Mouse (Mus musculus): ENCODE data around the gene Gm37240. TPM values are rescaled to one million over a fixed set of nuclear protein-coding genes. Genes with fewer than 3 reads are reported as not detected.
A peak's percentile ranks its signal among the peaks of the same experiment; 100 is the strongest.

The Gm37240 gene
- polyA plus RNA-seq, 1 experiment from 2014 or later = 15.1 TPM

GRCm38 (mm10) chr3:84681699-84682098, 1205.6 kb downstream of the Gm37240 start:
- Histone ChIP-seq H3K9ac (ENCODE audit: low read depth, low read length) (no peak overlapping the region), H3K9me3 (ENCODE audit: control insufficient read depth, low read length) (no peaks in the 10 kb centered on the region), H3K4me1 (ENCODE audit: control insufficient read depth, insufficient read depth, low read length) (no peaks in the 10 kb centered on the region), H3K4me3 (ENCODE audit: low read length) (no peak overlapping the region), H3K4me2 (replicated peaks; ENCODE audit: low read depth, low read length) (no peak overlapping the region), H3K27ac (ENCODE audit: low read depth, low read length) (no peak overlapping the region), H3K36me3 (ENCODE audit: control insufficient read depth, insufficient read depth, low read length) (no peaks in the 10 kb centered on the region), H3K27me3 (ENCODE audit: control insufficient read depth, insufficient read depth, low read length) (no peaks in the 10 kb centered on the region)
- 80% methylated on average over 8 of the region's 8 CpGs for WGBS
- no peak for ATAC-seq (ENCODE audit: low FRiP score, low TSS enrichment)

DNA sequence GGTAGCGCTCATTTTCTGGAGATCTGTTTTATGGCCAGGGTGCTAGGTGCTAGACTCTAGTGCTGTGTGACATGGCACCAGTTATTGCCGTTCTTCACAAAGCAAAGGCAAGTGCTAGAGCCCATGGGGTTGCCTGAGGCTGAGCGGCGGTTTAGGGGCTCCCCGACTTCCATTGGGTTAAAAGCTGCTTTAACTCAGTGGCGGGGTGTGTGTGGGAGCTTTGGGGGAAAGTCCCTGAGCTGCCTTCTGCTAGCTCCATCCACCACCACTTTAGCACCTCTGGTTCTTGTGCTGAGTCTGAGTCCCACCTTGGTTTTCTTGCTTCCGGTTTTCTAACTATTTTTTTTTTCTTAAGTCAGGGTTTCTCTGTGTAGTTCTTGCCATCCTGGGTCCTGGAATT, 1207.3 kb downstream of the Gm37240 start:
- Histone ChIP-seq H3K9me3 (ENCODE audit: control insufficient read depth, low read length) (no peaks in the 10 kb centered on the region), H3K9ac (ENCODE audit: low read depth, low read length) (no peak overlapping the region), H3K4me1 (ENCODE audit: control insufficient read depth, insufficient read depth, low read length) (no peaks in the 10 kb centered on the region), H3K4me3 (ENCODE audit: low read length) (no peak overlapping the region), H3K27me3 (ENCODE audit: control insufficient read depth, insufficient read depth, low read length) (no peaks in the 10 kb centered on the region), H3K4me2 (replicated peaks; ENCODE audit: low read depth, low read length) (no peak overlapping the region), H3K36me3 (ENCODE audit: control insufficient read depth, insufficient read depth, low read length) (no peaks in the 10 kb centered on the region), H3K27ac (ENCODE audit: low read depth, low read length) (no peak overlapping the region)
- 89% methylated on average over 7 of the region's 7 CpGs for WGBS
- ATAC-seq (ENCODE audit: low FRiP score, low TSS enrichment) = no peak

DNA sequence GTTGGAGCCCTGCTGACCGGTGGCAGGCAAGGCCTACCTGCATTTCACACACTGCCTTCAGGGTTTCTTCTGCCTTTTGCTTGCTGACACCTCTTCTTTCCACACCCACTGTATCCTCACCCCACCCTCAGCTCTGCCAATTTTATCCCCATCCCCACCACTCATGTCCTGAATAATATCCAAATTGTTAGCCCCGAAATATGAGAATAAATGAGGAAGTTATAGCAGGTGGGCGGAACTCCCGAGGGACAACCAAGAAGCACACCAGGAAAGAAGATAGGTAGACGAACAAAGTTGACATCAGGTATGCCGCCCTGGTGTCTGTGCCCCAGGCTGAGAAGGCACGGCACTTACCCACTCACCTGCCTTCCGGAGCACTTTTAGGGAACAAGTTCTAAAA, 1207.8 kb downstream of the Gm37240 start:
- WGBS = 88% methylated on average over 8 of the region's 8 CpGs
- ATAC-seq (ENCODE audit: low FRiP score, low TSS enrichment) = no peak
- no peaks in the 10 kb centered on the region for H3K9me3 ChIP-seq (ENCODE audit: control insufficient read depth, low read length)

GRCm38 (mm10) chr3:84678891-84679290, 1208.4 kb downstream of the Gm37240 start:
- Histone ChIP-seq H3K4me2 (replicated peaks; ENCODE audit: low read depth, low read length) (no peak overlapping the region), H3K9me3 (ENCODE audit: control insufficient read depth, low read length) (no peaks in the 10 kb centered on the region), H3K9ac (ENCODE audit: low read depth, low read length) (no peak overlapping the region), H3K4me3 (ENCODE audit: low read length) (no peak overlapping the region), H3K27me3 (ENCODE audit: control insufficient read depth, insufficient read depth, low read length) (no peaks in the 10 kb centered on the region), H3K36me3 (ENCODE audit: control insufficient read depth, insufficient read depth, low read length) (no peaks in the 10 kb centered on the region), H3K27ac (ENCODE audit: low read depth, low read length) (no peak overlapping the region), H3K4me1 (ENCODE audit: control insufficient read depth, insufficient read depth, low read length) (no peaks in the 10 kb centered on the region)
- ATAC-seq (ENCODE audit: low FRiP score, low TSS enrichment) = no peak
- 86% methylated on average over 5 of the region's 5 CpGs for WGBS

More for the DNA sequence above, 1207.8 kb downstream of the Gm37240 start:
- no peak overlapping the region for H3K9ac ChIP-seq (ENCODE audit: low read depth, low read length)
- H3K4me2 ChIP-seq (replicated peaks; ENCODE audit: low read depth, low read length) = no peak overlapping the region
- H3K4me3 ChIP-seq (ENCODE audit: low read length) = no peak overlapping the region
- no peaks in the 10 kb centered on the region for H3K4me1 ChIP-seq (ENCODE audit: control insufficient read depth, insufficient read depth, low read length)
- H3K36me3 ChIP-seq (ENCODE audit: control insufficient read depth, insufficient read depth, low read length) = no peaks in the 10 kb centered on the region
- no peak overlapping the region for H3K27ac ChIP-seq (ENCODE audit: low read depth, low read length)
- H3K27me3 ChIP-seq (ENCODE audit: control insufficient read depth, insufficient read depth, low read length) = no peaks in the 10 kb centered on the region

- Histone ChIP-seq H3K9me3 (ENCODE audit: control insufficient read depth, low read length) (no peaks in the 10 kb centered on the region), H3K27ac (ENCODE audit: low read depth, low read length) (no peak overlapping the region), H3K27me3 (ENCODE audit: control insufficient read depth, insufficient read depth, low read length) (no peaks in the 10 kb centered on the region), H3K36me3 (ENCODE audit: control insufficient read depth, insufficient read depth, low read length) (no peaks in the 10 kb centered on the region), H3K4me3 (ENCODE audit: low read length) (no peak overlapping the region), H3K9ac (ENCODE audit: low read depth, low read length) (no peak overlapping the region), H3K4me2 (replicated peaks; ENCODE audit: low read depth, low read length) (no peak overlapping the region), H3K4me1 (ENCODE audit: control insufficient read depth, insufficient read depth, low read length) (no peaks in the 10 kb centered on the region)
- no peak for ATAC-seq (ENCODE audit: low FRiP score, low TSS enrichment)
- WGBS = 83% methylated on average over 5 of the region's 5 CpGs
These were observed 1211.6 kb downstream of the Gm37240 start for GRCm38 (mm10) chr3:84675710-84676109.

DNA sequence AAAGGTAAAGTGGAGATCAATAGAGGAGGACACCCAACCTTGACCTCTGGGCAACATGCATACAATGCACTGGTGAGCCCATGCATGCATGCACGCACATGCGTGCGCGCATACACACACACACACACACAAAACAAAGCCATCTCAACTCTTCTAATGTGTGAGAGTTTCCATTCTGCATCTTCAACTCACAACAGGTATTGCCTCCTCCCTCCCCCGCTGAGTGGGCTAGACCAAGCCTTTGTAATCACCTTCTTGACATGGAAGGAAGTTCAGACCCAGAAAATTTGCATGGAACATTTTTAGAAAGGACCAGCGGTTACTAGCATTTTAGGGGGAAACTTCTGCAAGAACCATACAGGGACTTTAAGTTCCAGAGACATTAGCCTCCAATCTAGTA, 1213.8 kb downstream of the Gm37240 start:
- no peaks in the 10 kb centered on the region for H3K36me3 ChIP-seq (ENCODE audit: control insufficient read depth, insufficient read depth, low read length)
- WGBS = 98% methylated on average over 6 of the region's 6 CpGs
- no peaks in the 10 kb centered on the region for H3K9me3 ChIP-seq (ENCODE audit: control insufficient read depth, low read length)
- H3K4me3 ChIP-seq (ENCODE audit: low read length) = no peak overlapping the region
- no peak overlapping the region for H3K4me2 ChIP-seq (replicated peaks; ENCODE audit: low read depth, low read length)
- H3K9ac ChIP-seq (ENCODE audit: low read depth, low read length) = no peak overlapping the region
- H3K27me3 ChIP-seq (ENCODE audit: control insufficient read depth, insufficient read depth, low read length) = no peaks in the 10 kb centered on the region
- H3K4me1 ChIP-seq (ENCODE audit: control insufficient read depth, insufficient read depth, low read length) = no peaks in the 10 kb centered on the region
- no peak overlapping the region for H3K27ac ChIP-seq (ENCODE audit: low read depth, low read length)
- ATAC-seq (ENCODE audit: low FRiP score, low TSS enrichment) = no peak

GRCm38 (mm10) chr3:84672136-84672535, 1215.2 kb downstream of the Gm37240 start:
- Histone ChIP-seq H3K36me3 (ENCODE audit: control insufficient read depth, insufficient read depth, low read length) (no peaks in the 10 kb centered on the region), H3K9ac (ENCODE audit: low read depth, low read length) (no peak overlapping the region), H3K9me3 (ENCODE audit: control insufficient read depth, low read length) (no peaks in the 10 kb centered on the region), H3K4me2 (replicated peaks; ENCODE audit: low read depth, low read length) (no peak overlapping the region), H3K4me1 (ENCODE audit: control insufficient read depth, insufficient read depth, low read length) (no peaks in the 10 kb centered on the region), H3K27me3 (ENCODE audit: control insufficient read depth, insufficient read depth, low read length) (peaks cover 4% of the 10 kb centered on the region; the same call in 1 of the 2 replicates), H3K27ac (ENCODE audit: low read depth, low read length) (no peak overlapping the region), H3K4me3 (ENCODE audit: low read length) (no peak overlapping the region)
- 92% methylated on average over 12 of the region's 12 CpGs for WGBS
- no peak for ATAC-seq (ENCODE audit: low FRiP score, low TSS enrichment)

DNA sequence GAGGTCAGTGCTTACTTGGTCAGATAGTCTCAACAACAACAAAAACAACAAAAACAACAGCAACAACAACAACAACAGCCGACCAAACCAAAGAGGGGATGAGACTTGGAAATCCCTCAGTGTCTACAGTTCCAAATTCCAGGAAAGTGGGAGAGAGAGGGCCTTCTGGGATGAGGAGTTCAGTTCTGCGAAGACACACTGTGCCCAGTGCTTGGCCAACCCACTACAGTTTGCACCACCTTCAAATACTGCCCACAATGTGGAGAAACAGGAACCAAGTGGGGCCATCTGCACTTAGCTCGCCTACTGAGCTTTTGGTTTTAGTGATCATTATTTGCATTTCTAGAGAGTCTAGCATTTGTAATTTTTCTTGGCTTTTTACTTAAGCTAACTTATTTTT, 1218.4 kb downstream of the Gm37240 start:
- Histone ChIP-seq H3K27me3 (ENCODE audit: control insufficient read depth, insufficient read depth, low read length) (peaks cover 10% of the 10 kb centered on the region), H3K4me2 (replicated peaks; ENCODE audit: low read depth, low read length) (no peak overlapping the region), H3K4me3 (ENCODE audit: low read length) (no peak overlapping the region), H3K9me3 (ENCODE audit: control insufficient read depth, low read length) (no peaks in the 10 kb centered on the region), H3K9ac (ENCODE audit: low read depth, low read length) (no peak overlapping the region), H3K36me3 (ENCODE audit: control insufficient read depth, insufficient read depth, low read length) (no peaks in the 10 kb centered on the region), H3K27ac (ENCODE audit: low read depth, low read length) (no peak overlapping the region), H3K4me1 (ENCODE audit: control insufficient read depth, insufficient read depth, low read length) (peaks cover 10% of the 10 kb centered on the region; the same call in 1 of the 2 replicates)
- 92% methylated on average over 3 of the region's 3 CpGs for WGBS
- ATAC-seq (ENCODE audit: low FRiP score, low TSS enrichment) = no peak

- peak overlapping the region; percentile 48 for H3K4me2 ChIP-seq (replicated peaks; ENCODE audit: low read depth, low read length)
- ATAC-seq (ENCODE audit: low FRiP score, low TSS enrichment) = 0 out of 2 replicates have a peak, but pooled peaks have one; percentile 47
- WGBS = 5% methylated on average over 21 of the region's 21 CpGs
- no peak overlapping the region for H3K9ac ChIP-seq (ENCODE audit: low read depth, low read length)
- no peak overlapping the region for H3K27ac ChIP-seq (ENCODE audit: low read depth, low read length)
- H3K27me3 ChIP-seq (ENCODE audit: control insufficient read depth, insufficient read depth, low read length) = peaks cover 10% of the 10 kb centered on the region
- H3K4me1 ChIP-seq (ENCODE audit: control insufficient read depth, insufficient read depth, low read length) = peaks cover 12% of the 10 kb centered on the region; the same call in 1 of the 2 replicates
- H3K9me3 ChIP-seq (ENCODE audit: control insufficient read depth, low read length) = no peaks in the 10 kb centered on the region
- no peaks in the 10 kb centered on the region for H3K36me3 ChIP-seq (ENCODE audit: control insufficient read depth, insufficient read depth, low read length)
- H3K4me3 ChIP-seq (ENCODE audit: low read length) = peak overlapping the region; percentile 22
These were observed 1221.9 kb downstream of the Gm37240 start for GRCm38 (mm10) chr3:84665255-84666073.
